Mouse (Mus musculus): ENCODE results near the gene Blzf1.

GRCm38 (mm10) chr1:164247971-164248370 lies 59.3 kb downstream of the Blzf1 start:
- no peak for TF ChIP-seq CTCF (IDR thresholded peaks at IDR 0.05; ENCODE audit: control insufficient read depth, insufficient read depth, insufficient replicate concordance, low read depth, low read length)
- TF ChIP-seq POLR2A (IDR thresholded peaks at IDR 0.05; ENCODE audit: control insufficient read depth, low read depth, low read length) = no peak

Measured in testis, adult 2 months (tissue).